Mouse (Mus musculus) bone marrow macrophage, adult 2 months (primary cell): ENCODE measurements around the gene Nbdy.

Experiments
- CTCF ChIP-seq: IDR thresholded peaks from 2 replicates; pipeline ENCODE4 v1.5.1; 2012; ENCODE audit warnings: low read depth, mild to moderate bottlenecking, low read length, moderate library complexity
- POLR2A ChIP-seq: IDR thresholded peaks from 2 replicates; pipeline ENCODE4 v1.6.1; 2012; ENCODE audit warnings: mild to moderate bottlenecking, low read depth, low read length, borderline replicate concordance

DNA sequence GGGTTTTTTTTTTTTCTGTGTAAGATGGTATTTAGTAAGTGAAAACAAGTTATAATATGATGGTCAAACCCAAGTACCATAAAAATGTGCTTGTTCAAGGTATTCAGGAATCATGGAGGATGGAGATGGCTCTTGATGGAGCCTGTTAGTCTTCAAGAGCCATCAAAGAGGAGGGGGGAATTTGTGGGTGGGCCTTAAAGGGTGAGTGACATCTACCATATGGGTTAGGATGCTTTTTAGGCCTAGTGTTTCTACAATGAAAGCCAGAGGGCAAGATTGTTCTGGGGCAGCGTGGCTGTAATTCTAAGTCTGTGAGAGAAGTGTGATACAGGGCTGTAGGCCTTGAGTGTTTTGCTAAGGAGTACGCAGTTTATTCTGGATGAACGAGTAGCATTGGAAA lies 1.0 kb downstream of the Nbdy start:
- TF ChIP-seq POLR2A, result no peak
- TF ChIP-seq CTCF, result no peak
